Mouse (Mus musculus) c-Kit-positive CD71-positive TER-119-positive erythroid progenitor cells, embryonic 14.5 days (primary cell): Measurements from ENCODE around the gene Zfp94.

Source experiments
- DNase-seq: peaks from one replicate; pipeline ENCODE4 v3.0.0-alpha.2; 2013; ENCODE audit warnings: low spot score

The Zfp94 gene

DNA sequence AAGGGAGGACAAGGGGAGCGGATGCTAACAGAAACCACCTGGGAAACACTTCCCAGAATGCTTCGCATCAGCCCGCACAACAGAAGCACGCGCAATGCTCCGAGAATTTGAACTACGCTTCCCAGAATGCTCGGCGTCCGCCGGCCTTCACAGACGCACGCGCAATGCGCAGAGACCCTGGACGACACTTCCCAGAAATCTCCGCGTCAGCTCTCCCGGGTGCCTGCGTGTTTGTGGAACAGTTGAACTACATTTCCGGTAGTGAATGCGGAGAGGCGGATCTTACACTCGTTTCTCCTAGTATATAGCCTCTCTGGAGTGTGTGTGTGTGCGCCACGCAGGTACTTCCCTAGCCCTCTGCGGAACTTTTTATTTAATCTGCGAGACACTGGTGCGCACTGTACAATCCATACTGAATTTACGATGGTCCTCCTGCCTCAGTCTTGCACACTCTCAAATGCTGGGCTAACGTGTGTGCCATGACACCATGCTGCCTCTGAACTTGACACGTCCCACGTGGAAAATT is at the start of gene Zfp94:
Gene Zfp94, minus strand, starts transcription at position 100 of the 526 bp plus-strand sequence.
- DNase-seq: peak; percentile 90

DNA sequence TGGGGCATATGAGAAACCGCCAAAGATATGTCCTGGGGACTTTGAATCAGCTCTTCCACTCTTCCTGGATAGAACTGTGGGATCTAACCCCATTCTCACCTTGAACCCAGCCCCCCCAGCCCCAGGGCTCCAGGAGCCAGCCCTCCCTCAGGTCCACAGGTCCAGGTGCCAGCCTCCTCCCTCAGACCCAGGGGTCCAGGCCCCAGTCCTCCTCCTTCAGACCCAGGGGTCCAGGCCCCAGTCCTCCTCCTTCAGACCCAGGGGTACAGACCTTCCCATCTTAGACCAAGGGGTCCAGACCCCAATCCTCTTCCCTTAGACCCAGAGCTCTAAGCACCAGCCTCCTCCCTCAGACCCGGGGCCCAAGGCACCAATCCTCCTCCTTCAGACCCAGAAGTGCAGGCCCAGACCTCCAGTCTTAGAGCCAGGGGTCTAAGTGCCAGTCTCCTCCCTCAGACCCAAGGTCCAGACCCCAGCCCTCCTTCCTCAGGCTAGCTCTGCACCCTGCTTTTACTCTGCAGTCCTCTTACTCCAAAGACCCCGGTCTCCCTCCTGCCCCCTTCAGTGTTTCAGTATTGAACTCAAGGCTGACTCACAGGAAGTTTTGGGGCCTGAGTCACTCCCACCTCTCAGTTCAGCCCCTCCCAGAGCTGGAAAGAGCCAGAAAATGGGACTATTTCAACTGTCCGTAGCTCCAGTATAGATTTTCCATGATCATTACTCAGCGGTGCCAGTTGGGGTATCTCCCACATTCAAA is 49.0 kb upstream of the Zfp94 start:
- DNase-seq: no peak

DNA sequence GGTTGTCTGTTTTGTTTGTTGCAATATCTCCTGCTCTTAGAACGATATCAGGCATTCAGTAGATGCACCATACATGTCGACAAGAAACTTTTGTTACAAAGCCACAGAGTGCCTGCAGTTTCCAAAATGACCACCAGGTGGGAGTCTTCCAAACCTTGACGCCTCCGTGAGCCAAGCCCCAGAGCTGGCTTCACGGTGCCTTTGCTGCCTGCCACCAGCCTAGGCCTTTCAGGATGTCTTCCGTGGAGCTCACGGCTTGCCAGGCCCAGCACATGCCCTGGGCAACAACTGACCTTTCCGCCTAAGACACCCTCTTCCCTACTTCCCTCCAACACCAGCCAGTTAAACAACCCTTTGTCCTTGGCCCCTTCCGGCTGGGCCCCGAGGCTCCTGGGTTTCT is 48.4 kb upstream of the Zfp94 start:
- DNase-seq: peak; percentile 95

DNA sequence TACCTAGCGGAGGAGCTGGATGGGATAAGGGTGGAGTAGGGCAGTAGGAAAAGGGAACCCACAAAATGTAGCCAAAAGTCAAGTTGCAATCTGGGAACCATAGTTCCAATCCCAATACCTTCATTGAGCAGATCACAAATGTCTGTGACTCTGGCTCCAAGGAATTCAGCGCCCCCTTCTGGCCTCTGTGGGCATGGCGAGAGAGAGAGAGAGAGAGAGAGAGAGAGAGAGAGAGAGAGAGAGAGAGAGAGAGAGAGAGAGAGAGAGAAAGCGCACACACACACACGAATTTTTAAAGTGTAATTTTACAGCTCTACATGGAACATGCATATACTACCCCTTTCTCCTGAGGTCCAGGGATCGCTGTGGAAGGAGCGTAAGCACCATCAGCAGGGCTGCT is 46.8 kb upstream of the Zfp94 start:
- no peak for DNase-seq

DNA sequence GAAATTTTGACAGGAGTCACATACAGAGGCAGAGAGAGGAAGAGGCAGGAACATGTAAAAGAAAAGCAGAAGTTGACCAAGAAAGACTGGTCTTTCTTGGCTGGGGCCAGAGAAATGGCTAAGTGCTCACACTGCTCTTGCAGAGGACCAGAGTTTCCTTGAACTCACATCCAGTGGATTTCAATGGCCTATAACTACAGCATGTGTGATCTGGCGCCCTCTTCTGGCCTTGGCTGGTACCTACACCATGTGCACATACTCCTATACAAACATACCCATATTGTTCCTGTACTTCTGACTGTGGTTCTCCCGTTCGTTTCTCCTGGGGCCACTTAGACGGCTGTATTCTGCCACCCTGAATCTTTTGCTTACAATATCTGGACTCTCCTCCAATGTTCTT is 44.5 kb upstream of the Zfp94 start:
- no peak for DNase-seq

DNA sequence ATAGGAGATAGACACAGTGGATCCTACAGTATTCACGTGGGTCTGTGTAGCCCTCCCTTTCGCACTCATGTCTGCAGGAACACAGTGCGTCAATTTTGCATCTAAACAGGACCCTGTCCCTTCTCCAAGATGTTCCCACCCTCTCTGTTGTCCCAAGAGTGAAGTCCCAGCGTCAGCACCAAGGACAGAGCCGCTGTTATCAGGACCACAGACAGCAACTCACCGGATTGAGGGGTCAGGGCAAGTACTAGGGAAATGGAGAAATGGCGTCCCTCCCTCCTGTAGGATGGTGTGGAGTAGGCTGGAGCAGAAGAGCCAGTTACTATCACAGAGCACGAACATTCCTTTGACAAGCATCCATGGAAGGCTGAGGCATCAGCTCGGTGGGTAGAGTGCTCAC is 42.8 kb upstream of the Zfp94 start:
- no peak for DNase-seq

DNA sequence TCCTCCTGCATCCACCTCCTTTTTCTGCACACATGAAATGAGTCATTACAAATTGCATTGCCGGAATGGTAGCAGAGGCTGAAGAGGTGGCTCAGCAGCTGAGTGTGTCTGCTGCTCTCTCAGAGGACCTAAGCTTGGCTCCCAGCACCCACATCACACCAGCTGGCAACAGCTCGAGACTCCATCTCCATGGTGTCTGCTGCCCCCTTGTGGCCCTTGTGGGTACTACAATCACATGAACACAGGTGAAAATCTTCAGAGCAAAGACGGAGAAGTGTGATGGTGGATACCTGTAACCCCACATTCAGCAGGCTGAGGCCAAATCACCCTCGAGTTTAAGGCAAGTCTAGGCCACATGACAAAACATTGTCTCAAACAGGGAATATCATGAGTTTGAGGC is 41.4 kb upstream of the Zfp94 start:
- DNase-seq: no peak

DNA sequence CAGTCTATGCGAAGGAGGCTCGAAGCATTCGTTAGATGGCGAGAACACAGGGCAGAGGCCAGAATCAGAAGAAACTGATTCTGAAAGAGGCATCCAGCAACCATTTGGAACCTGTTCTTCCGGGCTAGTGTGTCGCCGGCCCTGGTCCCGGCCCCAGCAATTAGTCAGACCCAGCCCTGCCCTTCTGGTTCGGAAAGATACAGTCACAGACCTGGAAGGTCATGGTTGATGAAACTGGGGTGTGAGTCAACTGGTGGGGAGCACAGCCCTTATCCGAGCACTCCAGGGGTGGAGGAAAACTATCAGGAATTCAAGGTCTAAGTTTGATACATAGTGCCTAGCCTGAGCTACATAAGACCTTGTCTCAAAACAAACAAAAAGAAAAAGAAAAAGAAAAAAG is 39.6 kb upstream of the Zfp94 start:
- no peak for DNase-seq

DNA sequence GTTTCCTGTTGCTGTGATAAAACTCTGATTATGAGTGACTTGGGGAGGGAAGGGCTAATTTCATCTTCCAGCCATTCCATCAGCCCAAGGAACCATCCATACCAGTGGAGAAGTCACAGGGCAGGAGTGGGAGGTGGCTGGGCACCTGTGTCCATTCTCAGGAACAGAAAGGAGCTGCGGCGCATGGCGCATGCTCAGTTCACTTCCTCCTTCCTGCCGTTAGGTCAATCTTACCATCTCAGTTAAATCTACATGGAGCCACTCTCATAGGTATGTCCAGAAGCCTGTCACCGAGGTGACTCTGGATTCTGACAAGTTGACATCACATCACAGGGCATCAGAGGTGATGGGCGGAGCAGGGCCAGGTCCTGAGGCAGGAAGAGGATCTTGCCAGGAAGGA is 39.2 kb upstream of the Zfp94 start:
- DNase-seq: no peak

DNA sequence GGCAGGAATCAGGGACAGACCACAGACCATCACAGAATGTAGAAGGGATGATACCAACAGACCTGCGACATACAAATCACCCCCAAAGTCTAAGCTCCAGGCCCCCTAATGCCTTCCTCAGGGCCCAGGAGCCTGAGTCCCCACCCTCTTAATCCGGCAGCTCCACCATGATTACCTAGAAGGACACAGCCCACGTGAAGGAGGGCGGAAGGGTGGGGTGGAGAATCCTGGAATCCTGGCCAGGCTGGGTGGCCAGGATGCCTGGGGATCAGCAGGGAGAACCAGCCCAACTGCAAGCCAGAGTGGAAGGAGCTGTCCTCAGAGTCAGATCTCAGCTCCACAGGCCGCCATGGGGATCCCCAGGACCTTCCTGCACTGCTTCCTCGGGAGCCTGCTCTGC is 32.4 kb upstream of the Zfp94 start, which contains the start of gene Lypd5:
Gene Lypd5, plus strand, starts transcription at position 301 of the 400 bp plus-strand sequence.
- no peak for DNase-seq

DNA sequence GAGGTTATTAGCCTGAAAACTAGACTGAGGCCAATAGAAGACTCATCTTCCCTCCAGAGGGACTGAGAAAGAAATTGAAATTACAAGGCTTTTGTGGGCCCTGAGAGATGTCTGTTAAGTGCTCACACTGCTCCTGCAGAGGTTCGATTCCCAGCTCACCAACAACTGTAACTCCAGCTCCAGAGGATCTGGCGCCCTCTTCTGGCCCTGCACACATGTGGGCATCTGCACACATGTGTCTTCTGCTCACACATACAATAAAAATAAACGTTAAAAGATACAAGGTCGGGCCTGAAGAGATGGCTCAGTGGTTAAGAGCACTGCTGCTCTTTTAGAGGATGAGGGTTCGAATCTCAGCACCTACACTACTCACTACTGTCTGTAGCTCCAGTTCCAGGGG is 30.0 kb upstream of the Zfp94 start:
- no peak for DNase-seq

DNA sequence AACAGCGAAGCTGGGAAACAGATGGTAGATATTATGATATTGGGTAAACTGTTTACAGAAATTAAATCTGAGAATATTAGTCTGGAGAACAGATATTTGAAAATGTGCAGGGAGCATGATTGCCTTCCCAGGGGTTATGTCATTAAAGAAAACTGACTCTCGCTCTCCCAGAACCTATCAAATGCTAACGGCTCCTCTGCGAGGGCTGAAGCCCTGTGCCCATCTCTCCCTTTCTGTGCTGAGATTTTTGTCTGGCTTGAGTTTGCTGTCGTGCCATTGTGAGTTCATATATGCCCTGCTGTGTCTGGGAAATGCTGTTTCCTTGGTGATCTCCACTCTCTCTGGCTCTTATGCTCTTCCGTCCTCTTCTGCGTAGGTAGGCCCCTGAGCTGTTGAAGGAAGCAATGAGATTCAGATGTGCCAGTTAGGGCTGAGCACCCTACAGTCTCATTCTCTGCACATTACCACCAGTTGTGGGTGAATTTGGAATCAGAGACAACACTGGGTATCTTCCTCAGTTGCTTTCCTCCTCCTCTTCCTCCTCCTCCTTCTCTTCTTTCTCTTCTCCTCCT is 27.3 kb upstream of the Zfp94 start:
- DNase-seq: no peak

DNA sequence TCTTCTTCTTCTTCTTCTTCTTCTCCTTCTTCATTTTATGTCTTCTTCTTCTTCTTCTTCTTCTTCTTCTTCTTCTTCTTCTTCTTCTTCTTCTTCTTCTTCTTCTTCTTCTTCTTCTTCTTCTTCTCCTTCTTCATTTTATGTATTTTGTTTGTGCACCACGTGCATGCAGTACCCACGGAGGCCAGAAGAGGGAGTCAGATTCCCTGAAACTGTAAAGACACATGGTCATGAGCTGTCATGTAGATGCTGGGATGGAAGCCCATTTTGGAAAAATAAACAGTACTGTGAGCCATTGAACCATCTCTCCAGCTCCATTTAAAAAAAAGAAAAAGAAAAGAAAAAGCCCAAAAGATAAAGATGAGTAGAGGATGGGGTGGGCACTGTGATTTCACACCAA is 21.8 kb upstream of the Zfp94 start:
- DNase-seq: no peak

DNA sequence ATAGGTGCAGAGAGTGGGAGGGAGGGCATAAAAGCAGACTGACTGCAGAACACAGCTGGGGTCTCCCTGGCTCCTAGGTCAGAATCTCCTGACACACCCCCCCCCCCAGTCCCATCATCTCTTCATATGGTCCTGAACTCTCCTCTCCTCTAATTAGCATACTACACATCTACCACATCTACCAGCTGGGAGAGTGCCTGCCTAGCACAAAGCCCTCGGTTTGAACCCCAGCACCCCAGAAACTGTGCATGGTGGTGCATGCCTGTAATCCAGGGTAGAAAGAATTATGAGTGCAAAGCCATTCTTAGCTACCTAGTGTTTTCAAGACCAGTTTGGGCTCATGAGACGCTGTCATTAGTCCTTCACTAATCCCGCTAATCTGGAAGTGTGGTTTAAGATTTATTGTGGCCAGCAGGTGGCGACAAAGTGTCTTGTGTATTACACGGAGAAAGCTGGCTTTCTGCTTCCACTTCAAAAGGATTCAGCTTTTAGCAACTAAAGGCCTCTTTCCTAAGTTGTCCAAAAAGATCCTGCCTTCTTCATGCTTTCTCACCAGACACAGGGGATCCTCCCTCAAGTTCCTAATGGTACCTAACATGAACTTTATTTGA is 19.3 kb upstream of the Zfp94 start:
- DNase-seq: peak; percentile 70

DNA sequence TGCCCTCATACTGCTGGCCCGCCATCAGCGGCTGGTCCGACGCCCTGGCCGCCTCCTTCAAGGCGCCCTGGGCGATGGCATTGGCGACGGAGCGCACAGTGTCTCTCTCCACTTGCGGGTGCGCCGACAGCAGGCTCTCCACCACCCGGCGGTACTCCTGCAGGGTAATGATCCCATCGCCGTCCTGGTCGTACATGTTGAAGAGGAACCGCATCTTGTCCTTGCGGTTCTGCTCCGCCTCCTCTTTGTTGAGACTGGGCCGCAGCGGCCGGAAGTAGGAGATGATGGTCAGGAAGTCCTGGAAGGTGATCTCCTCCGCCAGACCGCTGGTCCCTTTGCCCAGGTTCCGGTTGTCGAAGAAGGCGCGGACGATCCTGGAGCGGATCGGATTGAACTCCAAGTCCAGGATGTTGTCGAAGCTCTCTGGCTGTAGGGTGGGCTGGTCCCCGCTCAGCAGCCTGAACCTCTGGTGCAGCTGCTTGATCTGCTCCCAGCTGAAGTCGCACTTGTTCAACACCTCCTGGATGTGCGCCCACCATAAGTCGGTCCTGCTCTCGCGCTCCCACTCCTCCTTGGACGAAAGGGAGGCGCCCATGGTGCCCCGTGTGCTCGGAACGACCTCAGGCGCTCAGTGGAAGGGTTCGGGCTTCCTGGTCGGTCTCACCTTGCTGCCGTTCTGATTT is 17.0 kb upstream of the Zfp94 start, which contains the start of gene Tescl:
Gene Tescl, minus strand, starts transcription at position 633 of the 683 bp plus-strand sequence.
- DNase-seq: no peak

DNA sequence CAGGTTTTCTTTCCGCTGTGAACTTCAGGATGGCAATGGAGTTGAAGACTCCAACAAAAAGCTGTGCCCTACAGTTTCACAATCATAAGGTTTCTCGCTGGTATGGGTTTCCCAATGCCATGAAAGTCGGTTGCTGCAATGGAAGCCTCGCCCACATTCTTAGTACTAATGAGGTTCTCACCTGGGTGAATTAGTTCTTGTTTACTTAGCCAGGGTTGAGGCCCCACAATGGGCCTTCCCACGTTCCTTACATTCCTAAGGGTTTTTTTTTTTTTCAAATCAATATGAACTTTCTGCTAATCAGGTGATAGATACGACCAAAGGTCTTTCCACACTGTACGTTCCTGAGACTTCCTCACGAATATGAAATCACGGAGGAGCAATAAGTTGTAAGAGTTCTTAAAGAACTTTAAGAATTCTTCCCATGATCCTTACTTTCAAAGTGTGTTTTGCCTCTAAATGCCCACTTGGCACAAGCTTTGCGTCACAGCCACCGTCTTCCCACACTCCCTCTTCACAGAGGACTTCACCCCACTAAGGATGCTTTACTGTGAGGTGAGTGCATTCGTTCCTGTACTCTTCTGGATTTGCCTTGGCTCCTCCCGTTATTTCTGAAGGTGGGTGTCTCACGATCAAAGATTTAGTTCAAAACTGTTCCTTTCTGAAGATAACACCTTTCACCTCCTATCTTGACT is 11.0 kb upstream of the Zfp94 start:
- DNase-seq: no peak

DNA sequence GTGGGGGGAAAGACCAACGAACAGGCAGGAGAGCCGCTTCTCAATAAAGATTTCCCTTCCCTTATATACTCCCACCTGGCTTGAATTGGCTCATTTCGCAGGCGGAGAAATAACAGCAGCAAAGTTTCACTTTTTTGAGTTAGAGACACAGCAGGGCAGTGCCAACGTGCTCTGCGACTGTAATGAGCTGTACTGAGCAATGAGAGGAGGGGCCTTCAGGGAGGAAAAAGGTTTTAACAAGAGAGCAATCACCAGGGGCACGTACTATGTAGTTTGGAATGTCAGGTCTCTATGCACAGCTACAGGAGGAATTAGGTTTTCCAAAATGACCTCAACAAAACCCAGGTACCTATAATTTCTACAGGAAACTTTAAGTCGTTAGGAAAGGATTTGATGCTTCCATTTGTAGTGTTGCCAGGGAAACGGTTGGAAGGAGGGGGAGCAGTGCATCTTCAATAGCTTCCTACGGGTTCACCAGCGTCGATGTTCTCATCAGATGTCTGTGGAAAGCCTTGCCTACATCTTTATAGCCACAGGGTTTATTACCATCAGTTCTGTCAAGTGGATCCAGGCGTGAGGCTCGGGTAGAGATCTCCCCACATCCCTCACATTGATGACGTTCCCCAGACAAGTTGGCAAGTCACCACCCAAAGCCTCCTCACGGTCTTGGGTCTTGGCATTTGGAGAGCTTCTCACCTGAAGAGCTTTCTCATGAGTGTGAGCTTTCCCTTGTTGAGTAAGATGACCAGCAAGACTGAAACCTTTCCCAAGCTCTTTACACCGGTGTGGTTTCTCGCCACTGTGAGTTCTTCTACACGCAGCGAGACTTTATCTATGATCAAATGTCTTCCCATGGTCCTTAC is 10.0 kb upstream of the Zfp94 start:
- no peak for DNase-seq

DNA sequence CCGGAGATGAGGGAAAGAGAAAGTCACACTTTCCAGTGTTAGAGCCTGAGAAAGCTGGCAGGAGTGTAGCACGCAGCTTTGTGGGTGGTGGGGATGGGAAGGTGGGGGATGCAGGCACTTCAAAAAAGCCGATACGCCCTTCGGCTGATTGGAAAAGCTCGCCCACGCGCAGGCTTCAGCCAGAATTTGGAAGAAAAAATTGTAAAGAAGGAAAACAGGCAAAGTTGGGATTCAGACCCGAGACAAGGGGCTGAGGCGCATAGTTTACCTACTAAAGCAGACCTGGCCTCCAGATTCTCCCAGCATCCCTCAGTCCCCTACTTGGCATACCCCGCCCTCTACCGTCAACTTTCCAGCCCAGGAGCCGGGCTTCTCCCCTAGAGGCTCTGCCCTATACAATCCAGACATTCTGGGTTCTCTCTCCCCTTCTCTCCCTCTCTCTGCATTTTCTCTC is 9.2 kb upstream of the Zfp94 start:
- DNase-seq: no peak

DNA sequence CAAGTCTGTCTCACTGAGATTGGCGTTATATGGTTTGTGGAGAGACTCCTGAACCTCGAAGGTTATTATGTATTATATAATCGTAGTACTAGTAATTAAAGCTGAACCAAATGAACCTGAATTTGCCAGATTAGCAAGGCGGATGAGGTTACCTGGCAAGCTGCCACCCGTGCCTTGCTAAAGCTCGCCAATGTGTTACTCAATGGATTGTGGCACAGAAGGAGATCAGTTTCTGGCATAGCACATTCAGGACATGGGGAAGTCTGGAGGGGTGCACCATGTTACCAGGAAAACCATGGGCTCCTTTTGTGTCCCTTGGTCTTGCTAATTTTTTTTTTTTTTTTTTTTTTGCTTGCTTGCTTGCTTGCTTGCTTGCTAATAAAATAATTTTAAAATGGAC is 8.7 kb upstream of the Zfp94 start:
- DNase-seq: no peak

DNA sequence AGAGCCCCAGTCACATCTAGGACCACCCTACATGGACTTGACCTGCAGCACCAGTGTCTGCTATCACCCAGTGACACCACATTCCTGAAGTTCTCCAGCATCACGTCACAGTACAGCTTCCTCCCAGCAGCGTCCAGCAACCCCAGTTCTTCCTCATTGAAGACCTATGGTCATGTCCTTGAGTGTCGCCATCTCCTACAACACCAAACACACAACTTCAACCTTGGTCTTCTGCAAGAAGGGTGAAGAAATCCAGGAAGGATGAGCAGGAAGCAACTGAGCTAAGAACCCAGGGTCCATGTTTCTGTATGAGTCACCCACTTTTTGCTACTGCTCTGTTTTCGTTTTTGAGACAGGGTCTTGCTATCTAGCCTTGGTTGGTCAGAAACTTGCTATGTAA is 6.1 kb upstream of the Zfp94 start:
- no peak for DNase-seq

DNA sequence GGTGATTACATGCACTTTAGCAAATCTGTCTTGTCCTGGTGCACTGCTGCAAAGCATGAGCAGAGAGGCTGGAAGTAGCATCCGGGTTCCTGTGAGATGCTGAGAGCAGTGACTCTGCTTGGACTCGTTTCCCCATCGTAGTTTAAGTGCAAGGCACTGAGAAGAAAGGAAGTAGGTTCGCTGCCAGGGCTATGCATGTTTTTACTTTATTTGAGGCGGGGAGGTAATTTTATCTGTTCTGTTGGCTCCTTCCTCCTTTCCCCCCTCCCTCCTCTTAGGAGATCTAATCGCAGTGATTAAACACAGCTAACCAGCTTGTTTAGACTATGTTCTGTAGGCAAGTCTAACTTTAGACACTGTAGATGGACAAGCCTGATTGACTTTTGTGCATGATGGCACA is 2.5 kb upstream of the Zfp94 start:
- no peak for DNase-seq
